Mouse (Mus musculus): ENCODE results near the gene Ccr1.

The Ccr1 gene

DNA sequence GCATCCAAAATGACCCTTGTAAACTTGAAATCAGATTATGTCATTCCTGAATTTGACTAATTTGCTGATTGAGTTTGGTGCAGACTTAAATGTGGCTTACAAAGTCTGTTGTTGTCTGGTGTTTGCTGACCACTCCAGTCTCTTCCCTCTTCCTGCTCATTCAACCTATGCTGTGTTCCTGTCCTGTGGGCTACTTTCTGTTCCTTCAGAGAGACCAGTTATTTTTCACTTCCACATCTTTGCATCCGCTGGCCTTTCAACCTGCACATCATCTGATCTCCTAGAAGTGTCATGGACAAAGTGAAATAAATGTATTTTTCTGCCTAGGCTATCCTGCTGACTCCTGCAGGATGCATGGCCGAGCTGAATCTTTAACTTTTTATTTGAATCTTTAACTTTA lies 14.9 kb downstream of the Ccr1 start:
- no peak for DNase-seq (ENCODE audit: low spot score)

DNA sequence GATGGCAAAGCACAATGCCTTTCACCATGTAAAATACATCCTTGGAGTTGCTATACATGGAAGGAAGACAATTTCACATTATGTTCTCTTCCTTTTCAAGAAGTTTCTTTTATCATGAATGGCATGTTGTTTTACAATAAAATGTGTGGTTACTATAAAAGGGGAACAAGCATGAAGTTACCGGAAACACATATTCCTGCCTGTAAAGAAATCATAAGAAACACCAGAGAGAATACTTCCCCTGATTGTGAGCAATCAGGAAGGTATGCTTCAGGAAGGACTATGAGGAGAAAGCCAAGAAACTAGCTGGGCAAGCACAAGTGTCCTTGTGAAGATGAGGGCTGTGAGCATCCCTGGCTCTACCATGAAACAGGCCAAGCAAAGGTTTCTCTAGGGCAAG lies 17.3 kb downstream of the Ccr1 start:
- DNase-seq (ENCODE audit: low spot score): no peak

- no peak for DNase-seq (ENCODE audit: low spot score)
Observed at GRCm38 (mm10) chr9:123949432-123949831, 19.1 kb downstream of the Ccr1 start.

DNA sequence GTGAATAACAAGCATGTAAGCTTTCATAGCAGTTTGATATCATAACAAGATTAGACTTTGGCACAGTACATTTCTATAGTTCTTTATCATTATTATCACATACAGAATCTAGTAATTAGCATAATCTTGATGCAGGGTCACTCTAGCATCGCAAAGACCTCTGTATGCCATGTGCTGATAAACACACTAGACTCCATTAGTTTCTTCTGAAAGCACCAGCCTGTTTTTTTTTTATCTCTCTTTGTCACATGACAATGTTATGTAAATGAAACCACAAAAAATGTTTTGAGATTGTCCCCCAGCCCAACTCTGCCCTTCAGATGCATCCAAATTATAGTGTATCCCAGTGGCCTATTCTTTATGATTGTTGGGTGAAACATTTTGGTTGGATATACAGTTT lies 20.7 kb downstream of the Ccr1 start:
- DNase-seq (ENCODE audit: low spot score): no peak

DNA sequence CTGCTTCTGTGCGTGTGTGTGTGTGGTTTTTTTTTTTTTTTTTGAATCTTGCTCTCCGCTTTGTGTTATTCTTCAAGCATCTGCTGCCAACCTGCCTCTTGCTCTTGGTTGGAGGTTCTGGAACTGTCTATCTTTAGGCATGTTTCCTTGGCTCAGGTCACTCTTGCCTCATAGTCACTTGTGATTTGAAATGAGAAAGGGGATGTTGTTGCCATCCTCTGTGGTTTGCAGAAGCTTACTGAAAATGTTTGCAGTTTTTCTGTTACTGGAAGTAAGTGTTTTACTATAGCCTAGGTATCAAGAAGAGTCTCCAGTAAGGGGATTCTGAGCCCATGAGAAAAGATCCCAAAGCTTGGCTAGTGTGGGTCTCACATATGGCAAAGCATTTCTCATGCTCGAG lies 26.5 kb downstream of the Ccr1 start:
- peak; percentile 33 for DNase-seq (ENCODE audit: low spot score)

DNA sequence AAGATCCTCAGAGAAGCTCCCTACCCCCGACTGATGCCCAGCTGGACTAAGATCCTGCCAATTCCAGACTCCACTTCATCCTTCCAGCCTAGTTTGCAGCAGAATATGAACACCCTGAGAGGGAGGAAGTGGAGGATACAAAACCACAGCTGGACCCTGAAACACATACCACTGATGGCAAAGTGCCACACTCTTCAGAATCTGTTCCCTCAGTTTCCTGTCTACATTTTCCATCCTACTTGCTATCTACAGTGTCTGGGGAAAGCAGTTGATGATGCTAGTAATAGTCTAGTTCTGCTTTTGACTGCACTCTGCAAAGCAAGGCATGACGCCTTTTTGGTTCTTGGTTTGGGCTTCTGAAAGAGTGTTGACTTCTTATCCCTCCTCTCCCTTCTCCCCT lies 27.2 kb downstream of the Ccr1 start:
- DNase-seq (ENCODE audit: low spot score): peak; percentile 41

DNA sequence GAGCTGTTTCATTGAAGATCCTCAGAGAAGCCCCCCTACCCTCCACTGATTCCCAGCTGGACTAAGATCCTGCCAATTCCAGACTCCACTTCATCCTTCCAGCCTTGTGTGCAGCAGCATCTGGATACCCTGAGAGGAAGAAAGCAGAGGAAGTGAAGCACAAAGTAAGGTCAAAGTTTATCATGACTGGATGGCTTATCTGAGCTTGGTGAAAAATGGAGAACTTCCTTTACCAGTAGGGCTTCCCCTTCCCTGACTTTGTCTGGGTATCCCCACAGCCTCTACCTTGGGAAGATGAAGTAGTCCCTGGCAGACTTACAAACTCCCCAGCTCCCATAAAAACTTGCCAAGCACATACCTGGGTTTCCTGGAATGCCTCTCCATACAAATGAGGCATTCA lies 27.9 kb downstream of the Ccr1 start:
- DNase-seq (ENCODE audit: low spot score): no peak

- DNase-seq (ENCODE audit: low spot score): no peak
Observed at GRCm38 (mm10) chr9:123940168-123940567, 28.3 kb downstream of the Ccr1 start.

DNA sequence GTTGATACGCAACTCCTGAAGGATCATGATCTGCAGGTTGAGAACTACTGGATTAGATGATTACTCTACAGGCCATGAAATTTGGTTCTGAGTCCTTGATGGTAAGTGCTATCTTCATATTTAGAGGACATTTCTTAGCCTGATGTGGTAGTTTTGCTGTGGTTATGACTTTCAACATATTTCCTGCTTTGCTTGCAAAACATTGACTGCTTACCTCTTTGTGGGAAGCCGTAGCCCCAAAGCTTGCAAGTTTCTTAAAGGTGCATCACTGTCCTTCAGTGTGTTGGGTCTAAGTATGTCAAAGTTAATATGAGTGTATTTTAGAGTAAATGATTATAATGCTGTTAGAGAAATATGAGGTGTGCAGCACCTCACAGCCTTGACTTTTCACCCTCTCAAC lies 30.5 kb downstream of the Ccr1 start:
- no peak for DNase-seq (ENCODE audit: low spot score)

GRCm38 (mm10) chr9:123936604-123937280 lies 31.8 kb downstream of the Ccr1 start:
- peak; percentile 32 for DNase-seq (ENCODE audit: low spot score)

- DNase-seq (ENCODE audit: low spot score): no peak
Observed at GRCm38 (mm10) chr9:123935776-123936175, 32.7 kb downstream of the Ccr1 start.

- no peak for DNase-seq (ENCODE audit: low spot score)
Observed at GRCm38 (mm10) chr9:123935346-123935745, 33.1 kb downstream of the Ccr1 start.

GRCm38 (mm10) chr9:123933716-123934445 lies 34.6 kb downstream of the Ccr1 start:
- DNase-seq (ENCODE audit: low spot score): no peak

DNA sequence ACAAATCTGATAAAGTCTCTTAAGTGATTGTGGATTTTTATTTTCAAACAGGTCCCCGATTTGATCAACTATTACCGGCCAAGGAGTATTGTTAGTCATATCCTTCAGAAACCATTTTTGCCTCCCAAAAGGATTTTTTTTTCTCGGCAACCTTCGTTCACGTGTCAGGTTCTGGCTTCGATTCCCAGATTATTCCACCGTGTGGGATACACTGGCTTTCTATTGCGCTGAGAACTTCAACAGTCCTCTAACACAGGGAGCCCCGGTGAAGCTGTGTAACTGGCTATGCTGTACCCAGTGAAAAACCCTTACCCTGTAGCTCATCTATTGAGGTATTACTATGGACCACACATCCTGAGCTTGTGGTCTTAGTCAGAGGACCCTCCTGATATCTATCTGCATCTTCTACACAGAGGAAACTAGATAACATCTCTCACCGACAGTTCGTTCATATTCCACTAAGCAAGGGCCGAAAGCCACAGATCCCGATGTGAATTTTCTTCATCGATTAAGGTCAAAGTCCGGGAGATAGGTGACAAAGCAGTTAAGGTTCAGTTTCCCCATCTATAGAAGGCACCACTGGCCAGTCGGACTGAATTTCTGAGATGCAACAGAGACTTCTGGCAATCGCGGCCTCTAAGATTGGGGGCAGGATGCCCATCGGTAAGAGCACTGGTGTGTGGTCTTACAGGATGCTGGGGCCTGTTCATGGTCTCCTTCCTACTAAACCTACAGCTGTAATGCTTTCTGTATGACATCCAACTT lies 35.4 kb downstream of the Ccr1 start:
- DNase-seq (ENCODE audit: low spot score): no peak

DNA sequence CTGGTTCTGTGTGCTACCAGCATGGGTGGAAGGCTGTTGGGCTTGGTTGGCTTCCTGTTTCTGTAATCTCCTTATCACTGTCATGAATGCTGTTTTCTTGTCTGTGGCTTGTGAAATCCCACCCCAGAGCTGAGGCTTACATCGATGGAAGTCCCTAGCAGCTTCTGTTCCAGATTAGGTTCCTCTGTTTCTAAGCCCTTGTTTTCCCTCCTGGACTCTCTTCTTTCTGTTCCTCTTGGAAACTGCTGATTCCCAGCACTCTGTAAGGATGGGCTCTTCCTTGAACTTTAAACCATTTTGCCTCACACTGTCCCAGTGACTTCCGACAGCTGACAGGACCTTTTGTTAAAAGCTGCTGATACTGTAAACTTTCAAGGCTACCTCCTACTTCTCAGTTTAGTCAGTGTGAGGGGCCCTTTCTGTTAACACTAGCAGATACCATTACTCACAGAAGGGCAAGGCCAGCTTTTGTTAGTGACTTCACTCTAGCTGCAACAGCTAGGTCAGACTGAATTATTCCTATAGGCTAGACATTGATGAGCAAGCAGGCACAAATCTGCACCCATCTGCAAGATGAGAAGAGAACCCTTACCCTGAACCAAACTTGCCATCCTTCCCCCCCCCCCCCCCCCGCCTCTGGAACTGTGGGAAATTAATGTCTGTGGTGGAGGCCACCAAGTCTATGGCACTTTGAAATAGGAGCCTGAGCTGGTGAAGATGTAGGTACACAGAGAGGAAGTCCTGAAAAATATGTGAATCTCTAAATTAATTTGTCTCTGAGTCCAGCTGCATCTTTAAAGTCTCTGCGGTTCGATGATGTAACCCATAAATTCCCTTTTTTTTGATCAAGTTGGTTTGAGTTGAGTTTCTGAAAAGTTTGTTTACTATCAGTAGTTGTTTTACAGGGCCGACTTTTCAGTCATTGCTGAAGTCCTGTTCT lies 36.5 kb downstream of the Ccr1 start:
- DNase-seq (ENCODE audit: low spot score): peak; percentile 49

GRCm38 (mm10) chr9:123930926-123931325 lies 37.6 kb downstream of the Ccr1 start:
- no peak for DNase-seq (ENCODE audit: low spot score)

DNA sequence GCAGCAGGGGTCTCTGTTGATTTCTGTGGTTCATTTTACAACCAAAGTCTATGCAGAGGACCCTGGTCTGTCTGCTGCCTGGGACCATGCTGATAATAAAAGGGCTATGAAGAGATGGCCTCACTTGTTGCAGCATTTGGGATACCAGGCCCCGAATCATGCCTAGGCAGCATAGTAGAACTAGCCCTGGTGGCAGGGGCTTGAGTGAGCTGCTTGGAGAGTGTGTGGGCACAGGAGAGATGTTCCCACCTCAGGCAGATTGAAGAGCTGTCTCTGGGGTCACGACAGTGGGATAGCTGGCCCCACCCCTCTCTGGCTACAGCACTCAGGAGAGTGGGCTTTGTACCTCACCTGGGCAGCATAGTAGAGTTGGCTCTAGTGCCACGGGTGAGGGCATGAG lies 38.0 kb downstream of the Ccr1 start:
- DNase-seq (ENCODE audit: low spot score): no peak

DNA sequence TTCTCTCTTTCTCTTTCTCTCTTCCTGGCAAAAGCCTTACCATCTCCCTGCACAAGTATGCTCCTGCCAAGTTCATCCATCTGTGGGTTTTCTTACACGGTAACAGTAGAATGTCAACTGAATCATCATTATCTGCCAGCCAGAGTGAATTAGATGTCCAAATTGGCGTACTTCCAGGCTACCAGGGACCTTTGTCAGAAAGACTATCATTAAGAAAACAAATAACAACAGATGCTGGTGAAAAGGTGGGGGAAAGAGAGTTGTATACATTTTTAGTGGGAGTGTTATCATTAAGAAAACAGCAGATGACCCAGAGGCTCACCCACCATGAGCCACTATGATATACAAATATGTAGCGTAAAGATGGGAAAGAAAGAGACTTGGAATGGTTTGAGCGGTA lies 38.6 kb downstream of the Ccr1 start:
- no peak for DNase-seq (ENCODE audit: low spot score)

DNA sequence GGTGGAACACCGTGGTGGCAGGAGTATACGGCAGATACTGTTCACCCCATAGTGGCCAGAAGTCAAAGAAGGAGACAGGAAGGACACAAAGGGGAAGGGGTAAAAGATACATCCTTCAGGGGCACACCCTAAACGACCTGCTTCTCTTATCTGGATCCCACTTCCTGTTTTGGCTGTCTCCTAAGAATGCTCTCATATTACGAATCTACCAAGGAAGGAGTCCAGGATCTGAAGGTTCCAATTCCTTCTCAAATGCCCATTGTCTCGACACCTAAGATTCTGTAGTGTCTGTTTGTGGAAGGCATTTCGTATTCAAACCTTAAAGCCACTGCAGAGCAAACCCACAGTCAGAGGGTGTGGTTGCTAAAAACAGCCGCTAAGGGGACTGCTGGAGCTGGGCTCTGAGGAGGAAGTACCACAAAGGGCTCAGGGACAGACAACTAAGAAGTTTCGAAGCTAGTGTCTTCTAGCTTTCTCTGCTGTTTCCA lies 39.7 kb downstream of the Ccr1 start:
- DNase-seq (ENCODE audit: low spot score): peak; percentile 71

DNA sequence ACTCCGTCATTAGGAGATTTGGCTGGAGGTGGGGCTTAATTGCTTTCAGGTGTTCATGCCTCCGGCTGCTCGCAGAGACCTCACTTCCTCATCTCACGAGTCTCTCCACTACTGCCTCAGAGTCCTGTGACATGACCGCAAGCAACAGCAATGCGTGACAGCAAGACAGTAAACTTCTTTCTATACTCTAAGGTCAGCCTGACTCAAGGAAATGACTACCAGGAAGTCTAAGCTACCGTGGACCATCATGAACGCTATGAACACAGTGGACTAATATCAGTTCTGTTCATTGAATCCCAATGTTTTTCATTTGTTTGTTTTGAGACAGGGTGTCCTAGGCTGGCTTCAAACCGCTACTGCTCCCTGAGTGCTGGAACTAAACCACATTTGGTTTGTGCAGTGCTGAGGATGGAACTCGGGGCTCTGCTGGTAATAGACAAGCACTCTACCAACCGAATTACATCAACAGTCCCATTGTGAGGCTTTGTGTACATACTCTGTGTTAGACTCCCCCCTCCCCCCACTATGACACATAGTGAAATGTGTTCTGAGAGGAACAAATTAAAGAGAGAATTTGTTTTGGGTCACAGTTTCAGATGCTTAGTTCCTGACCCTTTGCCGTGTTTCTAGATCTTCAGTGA lies 40.3 kb downstream of the Ccr1 start:
- DNase-seq (ENCODE audit: low spot score): peak; percentile 77

DNA sequence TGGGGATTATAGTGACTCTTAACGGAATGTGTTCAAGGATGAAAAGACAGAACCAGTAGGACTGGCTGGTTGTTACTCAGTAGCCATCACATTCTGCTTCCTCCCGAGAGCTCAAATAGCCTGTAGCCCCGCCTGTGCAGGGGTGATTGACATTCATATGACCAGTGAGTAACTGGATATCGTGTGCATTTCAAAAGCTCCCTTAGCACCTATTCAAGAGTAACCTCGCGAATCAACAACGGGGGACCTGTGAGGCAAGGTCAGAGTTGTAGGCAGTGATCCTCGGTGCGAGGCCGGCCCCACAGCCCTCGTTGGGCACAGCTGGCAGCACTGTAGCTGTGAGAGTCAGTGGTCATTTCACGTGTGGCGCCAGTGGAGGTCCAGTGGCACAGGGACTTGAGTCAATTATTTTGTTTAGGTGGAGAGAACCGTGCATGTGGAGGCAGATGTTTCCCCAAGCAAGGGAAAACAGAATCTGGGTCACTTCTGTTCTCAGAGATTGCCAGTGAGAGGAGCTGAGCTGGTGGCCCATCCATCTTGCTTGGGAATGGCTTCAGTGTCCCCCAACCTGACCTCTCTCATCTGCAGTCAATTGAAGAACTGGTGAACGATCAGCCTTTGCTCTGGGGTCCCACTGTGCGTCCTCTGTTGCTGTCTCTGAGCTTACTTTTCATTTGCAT lies 41.1 kb downstream of the Ccr1 start:
- DNase-seq (ENCODE audit: low spot score): no peak

Data from lung, postnatal 25 days (tissue).